Mouse (Mus musculus) layer of hippocampus, postnatal 36 days (tissue): ENCODE results near the gene Sec16a. TPM values are rescaled to one million over a fixed set of nuclear protein-coding genes. Genes with fewer than 3 reads are reported as not detected.

Experiments
- DNase-seq, 2 experiments: peaks; one replicate each; pipeline ENCODE4 v3.0.0; 2022
- total RNA-seq, 2 experiments: library from RNA; stranded (reverse); gene quantifications; 2 replicates each; pipeline ENCODE4 v1.2.3; 2021

Gene Sec16a
- 10 to 100 TPM; 52.9 to 57.5 TPM for total RNA-seq

GRCm38 (mm10) chr2:26444946-26445665 is at the start of gene Sec16a:
TSS of gene Sec16a (minus strand) at chr2:26445216.
- peak; percentile 99 for DNase-seq

GRCm38 (mm10) chr2:26494396-26494795 is 49.4 kb upstream of the Sec16a start:
- DNase-seq = no peak

GRCm38 (mm10) chr2:26493021-26493781 is 48.2 kb upstream of the Sec16a start:
- DNase-seq = no peak

GRCm38 (mm10) chr2:26490760-26491301 is 45.8 kb upstream of the Sec16a start:
- DNase-seq = no peak

GRCm38 (mm10) chr2:26488535-26489135 is 43.6 kb upstream of the Sec16a start:
- no peak for DNase-seq

- DNase-seq = peak; percentile 57 to 69
These were observed 42.5 kb upstream of the Sec16a start for GRCm38 (mm10) chr2:26487322-26488021.

GRCm38 (mm10) chr2:26486835-26487321 is 41.9 kb upstream of the Sec16a start:
- DNase-seq = no peak

GRCm38 (mm10) chr2:26486264-26486810 is 41.3 kb upstream of the Sec16a start:
- no peak for DNase-seq

- no peak for DNase-seq
These were observed 40.7 kb upstream of the Sec16a start for GRCm38 (mm10) chr2:26485710-26486109.

- no peak for DNase-seq
These were observed 40.3 kb upstream of the Sec16a start for GRCm38 (mm10) chr2:26485278-26485677.

- DNase-seq = no peak
These were observed 39.2 kb upstream of the Sec16a start for GRCm38 (mm10) chr2:26484169-26484568.

GRCm38 (mm10) chr2:26483230-26483869 is 38.3 kb upstream of the Sec16a start:
- DNase-seq = no peak

GRCm38 (mm10) chr2:26482824-26483223 is 37.8 kb upstream of the Sec16a start:
- DNase-seq = no peak

GRCm38 (mm10) chr2:26481724-26482495 is 36.9 kb upstream of the Sec16a start:
- no peak for DNase-seq

GRCm38 (mm10) chr2:26480911-26481310 is 35.9 kb upstream of the Sec16a start:
- DNase-seq = no peak

- no peak for DNase-seq
These were observed 33.7 kb upstream of the Sec16a start for GRCm38 (mm10) chr2:26478685-26479205.

- DNase-seq = no peak
These were observed 32.9 kb upstream of the Sec16a start for GRCm38 (mm10) chr2:26477911-26478310.

- DNase-seq = no peak
These were observed 30.8 kb upstream of the Sec16a start for GRCm38 (mm10) chr2:26475505-26476430.
